In the genomic region with DNA sequence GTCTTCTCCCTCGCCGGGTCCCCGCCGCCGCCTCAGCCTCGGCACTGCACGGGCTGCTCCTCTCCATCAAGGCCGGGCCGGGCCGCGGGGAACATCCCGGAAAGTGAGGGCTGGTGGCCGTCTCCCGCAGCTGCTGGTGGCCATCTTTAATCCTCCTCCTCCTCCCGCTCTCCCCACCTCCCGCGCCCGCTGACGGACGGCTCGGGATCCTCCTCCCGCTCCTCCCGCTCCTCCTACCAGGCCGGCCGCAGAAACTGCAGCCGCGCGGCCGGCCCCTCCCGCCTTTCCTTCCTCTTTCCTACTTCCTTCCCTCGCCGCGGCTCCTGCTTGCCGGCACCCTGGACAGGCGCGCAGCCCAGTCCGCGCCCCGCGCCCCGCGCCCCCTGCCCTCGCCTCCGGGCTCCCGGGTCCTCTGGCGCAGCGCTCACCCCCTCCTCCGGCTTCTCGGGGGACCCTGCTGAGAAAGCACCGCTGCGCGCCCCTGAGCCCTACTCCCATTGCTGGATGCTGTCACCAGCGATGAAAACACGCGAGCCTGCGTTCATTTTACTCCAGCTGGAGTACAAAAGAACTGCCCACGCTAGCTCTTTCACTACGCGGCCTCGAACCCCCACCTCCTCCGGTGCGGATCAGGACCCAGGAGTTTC, we compare ENCODE assay signal across 8 mouse cellular contexts. TPM values are rescaled to one million over a fixed set of nuclear protein-coding genes. Genes with fewer than 3 reads are reported as not detected.
DNase-seq lines count a peak whose midpoint lies in the region; ATAC-seq lines count a peak whose summit lies in the region.

A gene (minus strand): TSS at position 155 of the 647 bp plus-strand sequence.

- under 1% methylated on average over 61 of the region's 62 CpGs for WGBS in hindbrain, embryonic 13.5 days

- peak within 1 kb of the TSS; percentile 99 for H3K9ac ChIP-seq in hindbrain, embryonic 13.5 days

- peak within 1 kb of the TSS; percentile 85 for H3K4me3 ChIP-seq in hindbrain, embryonic 13.5 days

- H3K4me1 ChIP-seq in hindbrain, embryonic 13.5 days (replicated peaks): peaks cover 43% of the 10 kb centered on the region

- H3K36me3 ChIP-seq in hindbrain, embryonic 13.5 days: no peaks in the 10 kb centered on the region

- H3K9me3 ChIP-seq in hindbrain, embryonic 13.5 days: no peaks in the 10 kb centered on the region

- peak within 1 kb of the TSS; percentile 73 for H3K4me2 ChIP-seq in hindbrain, embryonic 13.5 days

- DNase-seq in R1 (ENCODE audit: low read depth, low spot score): peak; percentile 87
- peak; percentile 87 to 89 for DNase-seq in cerebellum, postnatal 36 days
- peak; percentile 89 to 91 for DNase-seq in frontal cortex, postnatal 36 days (ENCODE audit: low spot score in 2 of 2)
- peak; percentile 91 to 92 for DNase-seq in layer of hippocampus, postnatal 36 days
- peak; percentile 89 for DNase-seq in lung, postnatal 14 days
- DNase-seq in retina, adult 2 months (ENCODE audit: low read depth, low spot score): peak; percentile 72
- DNase-seq in urinary bladder, adult 18-20 months (ENCODE audit: low spot score in 2 of 2): peak; percentile 85 to 86

- ATAC-seq in hindbrain, embryonic 13.5 days (ENCODE audit: low FRiP score): peak; percentile 91

- peak within 1 kb of the TSS; percentile 99 for H3K27ac ChIP-seq in hindbrain, embryonic 13.5 days

- no peaks in the 10 kb centered on the region for H3K27me3 ChIP-seq in hindbrain, embryonic 13.5 days

RNA-seq across cellular contexts. Expression of the gene that starts here (rescaled TPM):
- polyA plus RNA-seq in hindbrain, embryonic 13.5 days (2015; fragmentation: Nextera tagmentation; extraction: Ambion mirVana): 29.1 and 30.0 TPM in 2 replicates
- total RNA-seq in layer of hippocampus, postnatal 36 days (2021): 100 to 1,000 TPM; 116 to 122 TPM

Comparison
In these comparisons a context has a peak if more than half of its experiments do, and no peak if none do; other contexts are left out.
1. Peak in every context shown above with its lines: DNase-seq, ATAC-seq, H3K4me3 ChIP-seq and H3K27ac ChIP-seq.